Mouse (Mus musculus) cerebellum, adult (tissue): Measurements from ENCODE around the gene Fbxl19.

Experiments used
- ATAC-seq: cut with Nextera tagmentation; 2 replicates; pipeline ENCODE4 v1.9.2; 2017; ENCODE audit warnings: mild to moderate bottlenecking, moderate library complexity, mixed read lengths; ENCODE audit not compliant: insufficient number of reproducible peaks, low FRiP score, low TSS enrichment

The Fbxl19 gene

GRCm38 (mm10) chr7:127744366-127745045, at the start of gene Fbxl19:
TSS of gene Fbxl19 (plus strand) at chr7:127744543.
- no peak for ATAC-seq

DNA sequence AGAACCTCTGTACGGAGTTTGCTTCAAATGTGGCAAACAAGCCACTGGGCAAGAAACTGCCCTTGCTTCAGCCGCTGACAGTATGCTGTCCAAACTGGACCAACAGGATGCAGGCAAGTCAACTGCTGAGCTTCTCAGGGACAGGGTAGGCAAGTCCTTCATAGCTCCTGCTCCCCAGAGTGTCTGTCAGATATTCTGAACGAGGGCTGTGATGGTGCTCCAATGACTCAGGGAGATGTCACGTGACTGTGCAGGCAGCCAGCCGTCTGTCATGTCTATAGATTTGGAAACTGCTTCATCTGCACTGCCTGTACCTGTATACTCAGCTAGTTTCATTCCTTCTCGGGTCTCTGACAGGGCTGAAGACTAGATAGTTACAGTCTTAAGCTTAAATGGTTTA, 45.4 kb upstream of the Fbxl19 start:
- ATAC-seq, result no peak; the same call in 1 of the 2 replicates

DNA sequence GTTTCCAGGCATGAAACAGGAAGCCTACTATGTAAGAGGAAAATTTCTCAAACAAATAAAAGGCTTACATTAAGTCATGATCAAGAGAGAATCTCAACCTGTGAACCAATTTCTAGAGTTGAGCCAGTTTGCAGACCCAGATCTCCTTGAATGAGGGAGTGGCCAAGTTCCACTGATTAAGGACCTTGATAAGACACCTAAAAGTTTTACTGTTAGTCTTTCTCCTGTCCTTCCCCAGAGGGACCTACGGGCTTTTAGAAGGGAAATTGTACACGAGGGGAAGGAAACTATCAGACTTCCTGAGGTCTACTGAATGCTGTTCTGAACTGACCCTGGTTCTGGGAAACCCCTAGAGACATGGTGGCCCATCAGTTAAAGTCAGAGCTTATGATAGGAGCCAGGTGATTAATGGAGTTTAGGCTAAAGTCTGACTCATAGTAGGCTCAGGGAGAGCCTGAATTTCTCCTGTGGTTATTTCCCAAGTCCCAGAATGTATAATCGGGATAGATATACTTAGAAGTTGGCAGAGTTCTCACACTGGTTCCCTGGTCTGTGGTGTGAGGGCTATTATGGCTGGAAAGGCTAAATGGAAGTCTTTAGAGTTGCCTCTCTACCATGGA, 43.5 kb upstream of the Fbxl19 start:
- no peak for ATAC-seq

- ATAC-seq, result no peak
Observed at GRCm38 (mm10) chr7:127703561-127704178, 40.7 kb upstream of the Fbxl19 start.

- ATAC-seq, result no peak
Observed at GRCm38 (mm10) chr7:127704598-127704997, 39.7 kb upstream of the Fbxl19 start.

- ATAC-seq, result no peak
Observed at GRCm38 (mm10) chr7:127705706-127706105, 38.6 kb upstream of the Fbxl19 start.

GRCm38 (mm10) chr7:127707045-127707956, 37.0 kb upstream of the Fbxl19 start:
- no peak for ATAC-seq

- ATAC-seq, result no peak
Observed at GRCm38 (mm10) chr7:127707957-127708206, 36.5 kb upstream of the Fbxl19 start.

DNA sequence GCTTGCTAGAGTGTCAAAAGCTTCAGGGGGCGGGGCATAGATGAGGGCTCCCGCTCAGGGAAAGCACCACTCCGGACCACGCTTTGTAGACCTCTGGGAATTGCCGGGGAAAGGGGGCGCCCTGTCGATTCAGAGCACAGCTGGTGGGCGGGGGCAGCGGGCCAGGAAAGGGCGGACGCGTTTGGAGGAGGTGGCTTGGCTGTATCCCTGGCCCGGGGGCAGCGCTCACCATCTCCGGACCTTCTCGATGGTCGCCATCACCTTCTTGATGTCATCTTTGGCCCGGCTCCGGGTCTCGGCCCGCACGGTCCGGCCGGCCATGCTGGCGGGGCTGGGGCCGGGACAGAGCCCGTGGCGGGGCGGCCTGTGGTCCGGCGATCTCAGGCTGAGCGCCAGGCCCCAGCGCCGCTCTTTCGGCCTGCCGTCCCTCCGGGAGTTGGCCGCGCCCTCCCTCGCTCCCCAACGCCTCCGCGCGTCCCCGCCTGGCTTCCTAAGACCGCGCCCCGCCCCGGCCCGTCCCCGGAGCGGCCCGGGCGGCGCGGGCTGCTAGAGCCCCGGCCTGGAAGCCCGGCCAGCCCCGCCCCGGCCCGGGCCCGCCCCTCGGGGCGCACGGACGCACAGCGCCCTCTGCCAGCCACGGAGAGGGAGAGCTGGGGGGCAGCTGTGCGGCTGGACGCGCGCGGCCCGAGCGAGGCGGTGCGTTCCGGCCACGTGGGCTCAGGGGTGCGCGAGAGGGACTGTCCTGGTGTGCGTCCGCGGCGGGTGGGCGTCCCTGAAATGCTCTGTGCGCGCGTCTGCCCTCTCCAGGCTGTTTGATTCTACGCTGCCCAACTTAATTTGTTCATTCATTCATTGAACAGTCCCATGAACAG, 35.9 kb upstream of the Fbxl19 start, which contains the start of gene Bcl7c:
Gene Bcl7c (minus strand): TSS at position 727 of the 872 bp plus-strand sequence.
- peak; percentile 69 for ATAC-seq

DNA sequence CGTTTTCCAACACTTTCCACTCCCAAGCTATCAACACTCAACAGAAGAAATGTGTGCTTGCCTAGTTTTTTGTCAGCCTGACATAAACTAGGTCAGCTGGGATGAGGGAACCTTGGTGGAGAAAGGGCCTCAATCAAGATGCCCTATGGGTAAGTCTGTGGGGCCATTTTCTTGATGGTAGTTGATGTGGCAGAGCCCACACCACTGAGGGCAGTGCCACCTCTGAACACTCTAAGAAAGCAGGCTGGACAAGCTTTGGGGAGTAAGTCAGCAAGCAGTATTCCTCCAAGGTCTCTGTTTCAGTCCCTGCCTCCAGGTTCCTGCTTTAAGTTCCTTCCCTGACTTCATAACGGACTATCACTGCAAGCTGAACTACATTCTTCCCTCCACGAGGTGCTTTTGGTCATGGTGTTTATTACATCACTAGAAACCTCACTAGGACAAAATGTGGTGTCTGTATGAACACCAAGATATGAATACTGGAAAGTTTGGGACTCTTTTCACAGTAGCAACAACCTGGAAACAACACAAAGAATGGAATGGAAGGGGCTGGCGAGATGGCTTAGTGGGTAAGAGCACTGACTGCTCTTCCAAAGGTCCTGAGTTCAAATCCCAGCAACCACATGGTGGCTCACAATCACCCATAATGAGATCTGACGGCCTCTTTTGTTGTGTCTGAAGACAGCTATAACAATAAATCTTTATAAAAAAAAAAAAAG, 34.9 kb upstream of the Fbxl19 start:
- no peak for ATAC-seq

- ATAC-seq, result no peak
Observed at GRCm38 (mm10) chr7:127711031-127711430, 33.3 kb upstream of the Fbxl19 start.

GRCm38 (mm10) chr7:127711456-127711855, 32.9 kb upstream of the Fbxl19 start:
- no peak for ATAC-seq

DNA sequence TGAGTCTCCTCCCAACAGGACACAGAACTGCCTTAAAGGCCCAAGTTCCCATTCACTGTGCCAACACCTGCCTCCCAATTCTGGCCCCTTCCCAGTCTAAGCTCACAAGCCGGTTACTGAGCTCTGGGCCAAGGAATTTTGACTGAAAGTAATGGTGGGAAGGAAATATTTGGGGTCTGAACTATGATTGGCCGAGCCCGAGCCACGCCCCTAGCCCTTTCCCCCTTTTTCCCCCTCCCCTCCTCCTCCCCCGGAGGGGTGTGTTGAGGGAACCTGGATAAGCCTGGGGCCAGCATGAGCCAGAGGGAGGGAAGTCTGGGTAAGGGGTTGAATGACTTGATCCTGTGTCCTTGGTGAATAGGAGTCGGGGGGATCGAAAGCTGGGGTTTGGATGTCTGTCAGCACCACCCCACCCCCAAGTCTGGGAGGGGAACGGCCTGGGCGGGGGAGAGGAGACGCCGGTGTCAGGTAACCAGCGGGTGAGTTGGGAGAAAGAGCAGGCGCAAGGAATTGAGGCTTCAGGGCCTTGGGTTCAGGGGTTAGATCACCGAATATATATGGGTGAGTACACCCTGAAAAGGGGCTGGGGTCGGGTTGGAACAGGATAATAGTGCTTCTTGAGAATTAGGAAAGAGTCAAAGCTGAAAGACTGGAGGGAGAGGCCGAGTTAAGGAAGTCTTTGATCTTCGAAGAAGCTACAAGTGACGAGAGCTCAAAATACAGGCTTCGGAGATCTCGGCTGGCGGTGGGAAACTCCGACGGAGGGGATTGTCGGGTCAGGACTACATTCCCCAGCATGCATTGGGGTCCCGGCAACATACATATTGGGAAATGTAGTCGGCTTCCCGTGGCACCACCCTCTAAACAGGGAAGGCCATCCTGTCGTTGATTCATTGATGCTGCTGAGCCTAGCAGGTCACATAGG, 31.6 kb upstream of the Fbxl19 start, which contains the start of gene Ctf1:
Gene Ctf1 (plus strand): TSS at position 276 of the 925 bp plus-strand sequence.
- peak; percentile 58; the same call in 1 of the 2 replicates for ATAC-seq

DNA sequence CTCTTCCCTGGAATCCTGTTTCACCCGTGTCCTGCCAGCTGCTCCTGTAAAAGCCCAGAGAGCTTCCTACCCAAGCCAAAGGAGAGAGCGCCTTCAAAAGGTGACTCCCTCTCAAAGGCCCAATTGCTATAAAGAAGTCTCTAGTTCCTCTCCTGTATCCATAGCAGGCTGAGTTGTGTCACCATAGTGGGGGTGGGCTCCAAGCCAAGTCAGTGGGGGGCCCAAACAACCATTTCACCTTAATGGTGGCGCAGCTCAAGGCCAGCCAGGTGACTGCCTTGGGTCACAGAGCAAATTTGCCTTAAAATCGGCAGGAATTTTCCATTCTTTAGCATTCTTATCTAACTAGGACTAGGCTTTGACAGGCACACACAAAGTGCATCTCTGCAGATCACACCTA, 29.5 kb upstream of the Fbxl19 start:
- ATAC-seq, result no peak

- peak; percentile 62; the same call in 1 of the 2 replicates for ATAC-seq
Observed at GRCm38 (mm10) chr7:127716992-127717391, 27.4 kb upstream of the Fbxl19 start.

- no peak for ATAC-seq
Observed at GRCm38 (mm10) chr7:127718339-127718738, 26.0 kb upstream of the Fbxl19 start.

GRCm38 (mm10) chr7:127719258-127719657, 25.1 kb upstream of the Fbxl19 start:
- no peak for ATAC-seq

DNA sequence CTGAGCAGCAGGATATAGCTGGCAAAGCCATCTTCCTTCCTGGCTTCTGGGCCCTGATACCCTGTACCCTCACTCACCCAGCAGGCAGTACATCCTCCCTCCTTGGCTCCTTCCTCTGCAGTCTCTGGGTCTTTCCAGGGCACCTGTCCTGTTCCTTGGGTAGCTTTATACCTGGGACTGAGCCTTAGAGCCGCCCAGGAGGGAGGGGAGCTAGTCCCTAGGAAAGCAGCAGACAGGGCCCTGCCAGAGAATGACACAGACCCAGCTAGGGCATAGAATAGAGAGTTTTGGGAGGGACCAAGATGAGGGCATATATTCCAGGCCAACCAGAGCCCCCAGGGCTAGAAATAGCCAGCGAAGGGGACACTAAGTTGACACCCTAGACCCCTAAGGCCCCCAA, 18.9 kb upstream of the Fbxl19 start:
- no peak for ATAC-seq
